ENCODE assay signal across 8 mouse cellular contexts in genomic region chr19:8967373-8967743, GRCm38 (mm10). TPM values are rescaled to one million over a fixed set of nuclear protein-coding genes. Genes with fewer than 3 reads are reported as not detected.
DNase-seq lines count a peak whose midpoint lies in the region; ATAC-seq lines count a peak whose summit lies in the region.

No protein-coding gene starts in this region.

- ATAC-seq in kidney, embryonic 15.5 days (replicated peaks; ENCODE audit: low FRiP score) = no peak
- 0 out of 2 replicates have a peak, but pooled peaks have one; percentile 2 for ATAC-seq in hindbrain, embryonic 15.5 days (ENCODE audit: low FRiP score, low read depth)
- peak; percentile 24 for ATAC-seq in midbrain, embryonic 15.5 days (replicated peaks)

- H3K27me3 ChIP-seq in kidney, embryonic 15.5 days = no peaks in the 10 kb centered on the region
- no peaks in the 10 kb centered on the region for H3K27me3 ChIP-seq in hindbrain, embryonic 15.5 days
- no peaks in the 10 kb centered on the region for H3K27me3 ChIP-seq in midbrain, embryonic 15.5 days (replicated peaks)

- no peak for DNase-seq in kidney, adult 11 months
- DNase-seq in right cerebral cortex, postnatal 4 days = no peak
- no peak for DNase-seq in cerebellum, adult 18-20 months
- no peak for DNase-seq in c-Kit-positive CD71-positive TER-119-positive erythroid progenitor cells, embryonic 14.5 days (ENCODE audit: low spot score)

- WGBS in kidney, embryonic 15.5 days = under 1% methylated on average over 8 of the region's 8 CpGs
- 0% methylated on average over 8 of the region's 8 CpGs for WGBS in hindbrain, embryonic 15.5 days
- 0% methylated on average over 8 of the region's 8 CpGs for WGBS in midbrain, embryonic 15.5 days

- H3K4me1 ChIP-seq in kidney, embryonic 15.5 days = peaks cover 33% of the 10 kb centered on the region
- H3K4me1 ChIP-seq in brown adipose tissue, adult 24 weeks (ENCODE audit: control insufficient read depth, insufficient read depth, insufficient read length, low read length) = no peaks in the 10 kb centered on the region
- H3K4me1 ChIP-seq in hindbrain, embryonic 15.5 days (replicated peaks) = peaks cover 24% of the 10 kb centered on the region
- peaks cover 26% of the 10 kb centered on the region for H3K4me1 ChIP-seq in midbrain, embryonic 15.5 days

- no peaks in the 10 kb centered on the region for H3K9me3 ChIP-seq in kidney, embryonic 15.5 days (replicated peaks)
- no peaks in the 10 kb centered on the region for H3K9me3 ChIP-seq in hindbrain, embryonic 15.5 days
- no peaks in the 10 kb centered on the region for H3K9me3 ChIP-seq in midbrain, embryonic 15.5 days

- H3K36me3 ChIP-seq in kidney, embryonic 15.5 days = peaks cover 76% of the 10 kb centered on the region
- H3K36me3 ChIP-seq in hindbrain, embryonic 15.5 days = peaks cover 74% of the 10 kb centered on the region
- H3K36me3 ChIP-seq in midbrain, embryonic 15.5 days (replicated peaks) = peaks cover 62% of the 10 kb centered on the region

- H3K4me3 ChIP-seq in kidney, embryonic 15.5 days (replicated peaks) = peak overlapping the region; percentile 84
- H3K4me3 ChIP-seq in brown adipose tissue, adult 24 weeks (ENCODE audit: insufficient read depth, low read depth, low read length) = peak overlapping the region; percentile 66
- peak overlapping the region; percentile 79 for H3K4me3 ChIP-seq in hindbrain, embryonic 15.5 days
- peak overlapping the region; percentile 60 for H3K4me3 ChIP-seq in midbrain, embryonic 15.5 days

- peak overlapping the region; percentile 76 for H3K4me2 ChIP-seq in kidney, embryonic 15.5 days
- peak overlapping the region; percentile 68 for H3K4me2 ChIP-seq in hindbrain, embryonic 15.5 days
- peak overlapping the region; percentile 65 for H3K4me2 ChIP-seq in midbrain, embryonic 15.5 days

- H3K9ac ChIP-seq in kidney, embryonic 15.5 days = peak overlapping the region; percentile 86
- peak overlapping the region; percentile 77 for H3K9ac ChIP-seq in hindbrain, embryonic 15.5 days
- peak overlapping the region; percentile 54 for H3K9ac ChIP-seq in midbrain, embryonic 15.5 days

- H3K27ac ChIP-seq in kidney, embryonic 15.5 days = peak overlapping the region; percentile 90
- H3K27ac ChIP-seq in brown adipose tissue, adult 24 weeks (replicated peaks; ENCODE audit: low read depth, low read length) = peak overlapping the region; percentile 36
- peak overlapping the region; percentile 83 for H3K27ac ChIP-seq in hindbrain, embryonic 15.5 days (replicated peaks)
- peak overlapping the region; percentile 81 for H3K27ac ChIP-seq in midbrain, embryonic 15.5 days

RNA-seq across cellular contexts. Expression of gene Eef1g, which starts 0.5 kb away (rescaled TPM):
- 467 and 476 TPM in 2 replicates for polyA plus RNA-seq in kidney, embryonic 15.5 days (2015; fragmentation: Nextera tagmentation; extraction: Ambion mirVana)
- polyA plus RNA-seq in brown adipose tissue, adult 24 weeks (2012; ENCODE audit: insufficient read depth, insufficient read length, missing spikeins) = 134 and 135 TPM in 2 replicates
- polyA plus RNA-seq in hindbrain, embryonic 15.5 days (2015; fragmentation: Nextera tagmentation; extraction: Ambion mirVana) = 289 TPM in 2 replicates
- polyA plus RNA-seq in midbrain, embryonic 15.5 days (2015; fragmentation: Nextera tagmentation; extraction: Ambion mirVana) = 287 and 295 TPM in 2 replicates

RNA-seq across cellular contexts. Expression of gene Tut1, which starts 13.7 kb away (rescaled TPM):
- 32.9 and 33.5 TPM in 2 replicates for polyA plus RNA-seq in kidney, embryonic 15.5 days (2015; fragmentation: Nextera tagmentation; extraction: Ambion mirVana)
- 6.9 and 7.5 TPM in 2 replicates for polyA plus RNA-seq in brown adipose tissue, adult 24 weeks (2012; ENCODE audit: insufficient read depth, insufficient read length, missing spikeins)
- polyA plus RNA-seq in hindbrain, embryonic 15.5 days (2015; fragmentation: Nextera tagmentation; extraction: Ambion mirVana) = 24.9 and 25.4 TPM in 2 replicates
- polyA plus RNA-seq in midbrain, embryonic 15.5 days (2015; fragmentation: Nextera tagmentation; extraction: Ambion mirVana) = 27.5 and 30.5 TPM in 2 replicates

RNA-seq across cellular contexts. Expression of gene Ahnak, which starts 21.7 kb away (rescaled TPM):
- polyA plus RNA-seq in kidney, embryonic 15.5 days (2015; fragmentation: Nextera tagmentation; extraction: Ambion mirVana) = 17.3 and 18.2 TPM in 2 replicates
- 133 and 177 TPM in 2 replicates for polyA plus RNA-seq in brown adipose tissue, adult 24 weeks (2012; ENCODE audit: insufficient read depth, insufficient read length, missing spikeins)
- 4.6 TPM in 2 replicates for polyA plus RNA-seq in hindbrain, embryonic 15.5 days (2015; fragmentation: Nextera tagmentation; extraction: Ambion mirVana)
- polyA plus RNA-seq in midbrain, embryonic 15.5 days (2015; fragmentation: Nextera tagmentation; extraction: Ambion mirVana) = 4.9 and 5.9 TPM in 2 replicates

RNA-seq across cellular contexts. Expression of gene Mta2, which starts 25.7 kb away (rescaled TPM):
- 166 and 168 TPM in 2 replicates for polyA plus RNA-seq in kidney, embryonic 15.5 days (2015; fragmentation: Nextera tagmentation; extraction: Ambion mirVana)
- polyA plus RNA-seq in brown adipose tissue, adult 24 weeks (2012; ENCODE audit: insufficient read depth, insufficient read length, missing spikeins) = 28.2 and 30.6 TPM in 2 replicates
- 103 and 109 TPM in 2 replicates for polyA plus RNA-seq in hindbrain, embryonic 15.5 days (2015; fragmentation: Nextera tagmentation; extraction: Ambion mirVana)
- 119 and 121 TPM in 2 replicates for polyA plus RNA-seq in midbrain, embryonic 15.5 days (2015; fragmentation: Nextera tagmentation; extraction: Ambion mirVana)

RNA-seq across cellular contexts. Expression of gene Eml3, which starts 38.0 kb away (rescaled TPM):
- polyA plus RNA-seq in kidney, embryonic 15.5 days (2015; fragmentation: Nextera tagmentation; extraction: Ambion mirVana) = 28.7 and 33.5 TPM in 2 replicates
- 11.6 and 12.9 TPM in 2 replicates for polyA plus RNA-seq in brown adipose tissue, adult 24 weeks (2012; ENCODE audit: insufficient read depth, insufficient read length, missing spikeins)
- polyA plus RNA-seq in hindbrain, embryonic 15.5 days (2015; fragmentation: Nextera tagmentation; extraction: Ambion mirVana) = 9.9 and 12.8 TPM in 2 replicates
- polyA plus RNA-seq in midbrain, embryonic 15.5 days (2015; fragmentation: Nextera tagmentation; extraction: Ambion mirVana) = 10.5 and 13.4 TPM in 2 replicates

Comparison
In these comparisons a context has a peak if more than half of its experiments do, and no peak if none do; other contexts are left out.
1. H3K27ac ChIP-seq: peak in every context shown above with its lines; median percentile 90 in kidney, embryonic 15.5 days; 83 in hindbrain, embryonic 15.5 days; 81 in midbrain, embryonic 15.5 days; 36 in brown adipose tissue, adult 24 weeks.